Mouse (Mus musculus): ENCODE data around the gene Abcb8.
A peak's percentile ranks its signal among the peaks of the same experiment; 100 is the strongest.
"Not testable (repeated sequence)": the region's sequence is repeated elsewhere in the genome, so short reads cannot be mapped to it uniquely, and the experiment has no call there.

The Abcb8 gene

GRCm38 (mm10) chr5:24369767-24370166 lies 23.7 kb upstream of the Abcb8 start:
- DNase-seq: no peak

DNA sequence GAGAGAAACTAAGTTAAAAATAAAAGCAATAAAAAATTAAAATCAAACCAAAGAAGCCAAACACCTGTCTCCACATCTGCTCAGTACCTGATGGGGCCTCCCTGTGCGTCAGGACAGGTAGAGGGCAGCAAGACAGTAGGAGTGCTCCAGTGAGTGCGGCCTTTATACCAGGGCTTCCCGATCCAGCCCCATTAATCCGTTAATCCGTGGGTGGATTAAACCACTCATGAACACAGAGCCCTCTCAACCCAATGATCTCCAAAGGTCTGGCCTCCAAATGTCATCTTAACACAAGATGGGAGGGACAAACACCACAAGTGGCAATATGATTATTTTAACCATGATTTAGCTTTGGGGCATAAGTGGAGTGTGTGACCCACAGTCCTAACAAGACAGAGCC lies 19.7 kb upstream of the Abcb8 start:
- DNase-seq: no peak

DNA sequence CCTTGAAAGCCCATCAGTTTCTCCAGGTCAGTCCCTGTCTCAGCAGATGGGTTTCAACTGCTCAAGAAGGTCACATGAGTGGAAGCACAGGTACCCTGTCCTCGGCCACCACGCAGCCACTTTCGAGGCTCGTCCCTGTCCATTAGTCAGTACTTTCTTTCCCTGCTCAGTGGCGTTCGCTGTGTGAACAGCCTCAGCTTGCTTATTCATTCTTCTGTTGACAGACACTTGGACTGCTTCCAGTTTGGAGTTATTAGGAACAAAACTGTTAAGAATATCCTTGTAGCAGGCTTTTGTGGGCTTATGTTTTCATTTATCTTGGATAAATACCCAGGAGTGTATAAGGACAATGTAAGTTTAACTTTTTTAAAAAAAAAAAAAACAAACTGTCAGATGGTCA lies 19.2 kb upstream of the Abcb8 start:
- DNase-seq: no peak

- DNase-seq: no peak
Observed at GRCm38 (mm10) chr5:24374666-24375328, 18.7 kb upstream of the Abcb8 start.

DNA sequence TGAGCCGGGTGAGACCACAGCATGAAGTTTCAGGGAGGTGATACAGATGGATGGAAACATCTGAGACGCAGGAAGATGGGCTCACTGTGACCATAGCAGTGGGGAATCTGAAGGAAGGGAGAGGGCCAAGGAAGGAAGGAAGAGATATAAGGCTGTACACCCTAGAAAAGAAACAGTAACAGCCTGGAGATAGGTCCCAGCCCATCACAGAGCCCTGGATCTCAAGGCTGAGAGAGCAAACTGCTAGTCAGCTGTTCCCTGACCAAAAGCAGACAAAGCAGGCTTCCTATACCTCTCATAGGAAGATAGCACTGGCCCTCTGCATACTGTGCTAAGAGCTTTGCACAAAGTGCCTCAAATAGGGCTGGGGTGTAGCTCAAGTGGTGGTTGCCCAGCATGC lies 14.8 kb upstream of the Abcb8 start:
- no peak for DNase-seq

DNA sequence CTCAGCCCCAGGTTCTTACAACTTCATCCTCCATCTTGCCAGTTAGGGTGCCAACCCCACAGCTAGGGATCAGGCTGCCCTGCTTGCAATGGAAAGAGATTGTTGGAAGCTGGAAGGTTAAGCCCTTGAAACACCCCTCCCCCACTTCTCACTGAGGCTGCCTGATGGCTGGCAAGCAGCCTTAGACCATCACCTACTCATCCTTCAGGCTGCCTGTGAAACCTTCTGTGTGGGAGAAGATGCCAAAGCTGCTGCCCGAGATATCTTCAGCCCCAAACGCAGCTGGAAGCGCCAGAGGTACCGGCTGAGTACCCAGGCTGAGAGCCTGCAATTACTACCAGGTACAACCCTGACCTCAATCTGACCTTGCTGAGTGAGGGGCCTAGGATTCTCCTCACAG lies 14.0 kb upstream of the Abcb8 start:
- DNase-seq: no peak

GRCm38 (mm10) chr5:24380499-24380898 lies 13.0 kb upstream of the Abcb8 start:
- no peak for DNase-seq

- no peak for DNase-seq
Observed at GRCm38 (mm10) chr5:24381486-24381885, 12.0 kb upstream of the Abcb8 start.

DNA sequence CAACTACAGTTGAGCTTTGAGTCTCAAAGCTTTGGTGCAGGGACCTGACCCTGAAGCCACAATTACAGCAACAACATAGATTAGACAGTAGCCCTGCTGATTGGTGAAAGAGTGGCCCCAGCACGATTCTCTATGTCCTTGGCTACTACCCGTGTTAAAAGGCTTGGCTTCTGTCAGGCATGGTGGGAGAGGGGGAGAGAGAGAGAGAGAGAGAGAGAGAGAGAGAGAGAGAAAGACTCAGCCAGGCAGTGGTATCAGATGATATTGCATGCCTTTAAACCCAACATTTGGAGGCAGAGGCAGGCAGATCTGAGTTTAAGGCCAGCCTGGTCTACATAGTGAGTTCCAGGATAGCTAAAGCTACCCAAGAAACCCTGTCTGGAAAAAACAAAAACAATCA lies 11.5 kb upstream of the Abcb8 start:
- no peak for DNase-seq

GRCm38 (mm10) chr5:24383026-24383859 lies 10.2 kb upstream of the Abcb8 start:
- peak; percentile 92 for DNase-seq

DNA sequence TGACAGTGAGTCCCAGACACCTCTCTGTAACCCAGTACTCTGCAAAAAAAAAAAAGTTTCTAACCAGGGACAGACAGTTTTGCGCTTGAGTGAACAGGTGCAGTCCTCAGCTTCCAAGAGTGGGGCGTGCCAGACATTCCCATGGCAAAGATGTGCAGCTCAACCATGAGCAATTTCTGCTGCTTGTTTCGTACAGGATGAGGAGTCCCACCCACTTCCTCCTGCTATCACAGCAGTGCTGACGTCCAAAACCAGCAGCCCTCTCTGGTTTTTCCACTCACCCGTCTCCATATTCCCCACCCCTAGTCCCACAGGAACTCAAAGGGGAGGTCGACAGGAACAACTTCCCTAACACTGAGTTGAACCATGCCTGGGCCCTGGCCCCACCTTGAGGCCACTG lies 9.1 kb upstream of the Abcb8 start:
- no peak for DNase-seq

- DNase-seq: no peak
Observed at GRCm38 (mm10) chr5:24385374-24385773, 8.1 kb upstream of the Abcb8 start.

- no peak for DNase-seq
Observed at GRCm38 (mm10) chr5:24385887-24386550, 7.4 kb upstream of the Abcb8 start.

GRCm38 (mm10) chr5:24387264-24388241 lies 5.9 kb upstream of the Abcb8 start:
- DNase-seq: peak; percentile 63

GRCm38 (mm10) chr5:24388246-24388915 lies 5.1 kb upstream of the Abcb8 start:
- no peak for DNase-seq

DNA sequence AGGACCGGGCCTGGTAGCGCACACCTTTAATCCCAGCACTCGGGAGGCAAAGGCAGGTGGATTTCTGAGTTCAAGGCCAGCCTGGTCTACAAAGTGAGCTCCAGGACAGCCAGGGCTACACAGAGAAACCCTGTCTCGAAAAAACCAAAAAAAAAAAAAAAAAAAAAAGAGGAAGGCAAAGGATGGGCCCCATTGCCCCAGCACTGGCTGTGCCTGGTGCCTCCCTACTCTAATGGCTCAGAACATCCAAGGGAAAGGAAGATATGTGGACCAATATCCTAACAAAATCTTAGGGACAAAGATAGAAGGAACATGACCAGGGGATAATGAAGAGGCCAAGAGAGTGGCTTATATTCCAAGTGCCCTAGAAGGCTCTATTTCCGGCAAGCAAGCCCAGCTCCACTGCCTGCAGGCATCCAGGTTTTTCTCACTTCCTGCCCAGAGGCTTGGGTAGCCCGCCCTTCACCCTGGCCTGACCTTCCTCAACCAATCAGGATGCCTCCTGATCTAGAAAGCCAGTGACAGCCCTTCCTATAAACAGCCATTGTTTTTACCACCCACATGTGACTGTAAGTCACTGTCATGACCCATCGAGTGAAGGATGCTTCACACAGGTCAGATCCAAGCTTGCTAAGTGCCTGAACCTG lies 4.3 kb upstream of the Abcb8 start:
- DNase-seq: peak; percentile 53

DNA sequence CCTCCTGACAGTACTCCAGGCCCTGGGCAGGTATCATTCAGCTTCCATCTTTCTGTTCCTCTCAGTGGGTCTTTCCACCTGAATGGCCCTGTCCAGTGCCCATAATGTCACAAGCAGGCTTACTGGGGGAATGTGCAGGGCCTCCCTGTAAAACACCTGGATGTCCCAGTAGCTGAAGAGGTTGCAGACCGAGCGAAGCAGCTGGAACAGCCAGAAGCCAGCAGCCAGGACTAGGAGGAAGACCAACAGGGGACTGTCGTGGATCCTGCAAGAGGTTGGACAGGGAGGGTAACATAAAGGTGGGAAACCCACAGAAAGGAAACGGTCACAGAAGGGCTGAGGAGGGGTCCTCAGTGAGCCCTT lies 3.8 kb upstream of the Abcb8 start:
- DNase-seq: no peak

DNA sequence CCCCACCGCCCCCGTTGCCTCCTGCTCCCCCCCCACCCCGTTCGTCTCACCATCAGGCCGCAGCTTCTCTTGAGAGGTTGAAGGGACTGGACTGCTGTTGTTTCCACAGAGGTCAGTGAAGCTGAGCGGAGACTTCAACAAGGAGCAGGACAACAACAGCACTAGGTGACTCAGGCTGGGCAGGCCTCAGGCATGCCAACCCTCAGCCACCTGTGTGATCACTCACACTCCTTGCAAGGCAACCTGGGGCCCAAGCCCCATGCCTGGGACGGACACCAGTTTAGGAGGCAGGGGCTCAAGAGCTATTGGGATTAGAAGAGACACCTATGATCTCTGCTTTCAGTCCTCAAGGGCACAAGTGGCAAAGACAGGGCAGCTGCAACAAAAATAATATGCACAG lies 1.6 kb upstream of the Abcb8 start, which contains the start of gene Atg9b:
TSS of gene Atg9b (minus strand) at position 280 of the 400 bp plus-strand sequence.
- no peak for DNase-seq

GRCm38 (mm10) chr5:24392724-24393123 lies 739 bp upstream of the Abcb8 start:
- DNase-seq: no peak

- peak; percentile 92 for DNase-seq
Observed at GRCm38 (mm10) chr5:24394165-24394894, 867 bp downstream of the Abcb8 start.

GRCm38 (mm10) chr5:24396254-24396653 lies 2.8 kb downstream of the Abcb8 start:
- not testable (repeated sequence) for DNase-seq

All from thymus, postnatal 14 days (tissue).